Mouse (Mus musculus) myocyte (in vitro differentiated cells): Measurements from ENCODE around the gene Cnot3.

Experiments used
- CEBPB ChIP-seq: IDR thresholded peaks from 2 replicates; pipeline ENCODE4 v1.6.1; 2011; ENCODE audit warnings: mild to moderate bottlenecking, moderate library complexity; ENCODE audit not compliant: poor library complexity, insufficient read depth, severe bottlenecking
- E2F4 ChIP-seq: IDR thresholded peaks from one replicate; pipeline ENCODE4 v1.6.1; 2011; ENCODE audit warnings: mild to moderate bottlenecking, control low read depth, moderate library complexity; ENCODE audit not compliant: insufficient read depth
- MAX ChIP-seq: IDR thresholded peaks from one replicate; pipeline ENCODE4 v1.6.1; 2011; ENCODE audit warnings: low read depth, mild to moderate bottlenecking, control low read depth
- MYOG ChIP-seq, 3 experiments: IDR thresholded peaks; one replicate each; pipeline ENCODE4 v1.6.1; 2011; ENCODE audit warnings: control low read depth in 2 of 3, low read depth in 2 of 3, mild to moderate bottlenecking in 2 of 3; ENCODE audit not compliant: insufficient read length in 2 of 3, control insufficient read depth in 1 of 3, insufficient read depth in 1 of 3
- POLR2A ChIP-seq: IDR thresholded peaks from one replicate; pipeline ENCODE4 v1.6.1; 2011; ENCODE audit warnings: low read depth, mild to moderate bottlenecking, control low read depth, moderate library complexity; ENCODE audit not compliant: insufficient read length
- REST ChIP-seq: IDR thresholded peaks from one replicate; pipeline ENCODE4 v1.6.1; 2011; ENCODE audit warnings: mild to moderate bottlenecking, control low read depth, moderate library complexity; ENCODE audit not compliant: insufficient read depth, insufficient read length
- SRF ChIP-seq: IDR thresholded peaks from one replicate; pipeline ENCODE4 v1.6.1; 2011; ENCODE audit warnings: low read depth; ENCODE audit not compliant: control insufficient read depth, insufficient read length
- TCF12 ChIP-seq: IDR thresholded peaks from one replicate; pipeline ENCODE4 v1.6.1; 2011; ENCODE audit warnings: mild to moderate bottlenecking, control low read depth; ENCODE audit not compliant: poor library complexity, insufficient read depth, severe bottlenecking
- USF1 ChIP-seq: IDR thresholded peaks from one replicate; pipeline ENCODE4 v1.6.1; 2011; ENCODE audit warnings: low read depth, mild to moderate bottlenecking, control low read depth, moderate library complexity

DNA sequence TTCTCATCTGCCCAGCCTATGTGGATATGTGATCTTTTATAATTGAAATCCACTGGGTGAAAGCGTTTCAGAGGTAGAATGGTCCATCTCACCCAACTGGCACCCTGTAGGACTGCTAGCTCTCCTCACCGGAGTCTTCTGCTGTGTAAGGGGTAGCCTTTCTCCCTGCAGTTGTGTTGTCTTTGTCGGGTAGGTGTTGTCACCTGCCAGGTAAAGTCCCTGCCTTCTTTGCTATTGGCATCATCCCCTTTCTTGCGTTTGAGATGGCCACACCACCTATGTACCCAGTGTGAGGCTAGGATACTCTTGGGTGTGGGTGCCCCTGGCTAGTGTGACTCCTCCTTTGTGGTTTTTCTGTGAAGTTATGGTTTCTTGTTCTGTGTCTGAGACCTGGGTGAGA lies 1.6 kb downstream of the Cnot3 start:
- TF ChIP-seq POLR2A: no peak
- no peak for TF ChIP-seq SRF
- TF ChIP-seq MYOG (IDR thresholded peaks at IDR 0.05; ENCODE audit: control insufficient read depth in 1 of 3, insufficient read depth in 1 of 3, insufficient read length in 2 of 3, low read depth in 2 of 3): no peak
- TF ChIP-seq TCF12: no peak
- no peak for TF ChIP-seq E2F4
- no peak for TF ChIP-seq CEBPB
- no peak for TF ChIP-seq USF1
- TF ChIP-seq MAX: no peak
- TF ChIP-seq REST: no peak
